Mouse (Mus musculus) testis, adult 2 months (tissue): ENCODE results near the gene Sord.

ENCODE experiments used
- CTCF ChIP-seq: fragments of 200-500 bp; IDR thresholded peaks from 2 replicates; pipeline ENCODE4 v1.5.1; 2012; ENCODE audit warnings: low read depth, mild to moderate bottlenecking, inconsistent platforms, low read length, moderate library complexity; ENCODE audit not compliant: control insufficient read depth, insufficient read depth, insufficient replicate concordance
- POLR2A ChIP-seq: fragments of 200-500 bp; IDR thresholded peaks from 2 replicates; pipeline ENCODE4 v1.6.1; 2012; ENCODE audit warnings: low read depth, mild to moderate bottlenecking, inconsistent platforms, low read length, moderate library complexity; ENCODE audit not compliant: control insufficient read depth

GRCm38 (mm10) chr2:122241226-122241625, 6.7 kb downstream of the Sord start:
- TF ChIP-seq CTCF: no peak
- TF ChIP-seq POLR2A: no peak
